25 mouse cellular contexts compared by ENCODE assay signal in the genomic region with DNA sequence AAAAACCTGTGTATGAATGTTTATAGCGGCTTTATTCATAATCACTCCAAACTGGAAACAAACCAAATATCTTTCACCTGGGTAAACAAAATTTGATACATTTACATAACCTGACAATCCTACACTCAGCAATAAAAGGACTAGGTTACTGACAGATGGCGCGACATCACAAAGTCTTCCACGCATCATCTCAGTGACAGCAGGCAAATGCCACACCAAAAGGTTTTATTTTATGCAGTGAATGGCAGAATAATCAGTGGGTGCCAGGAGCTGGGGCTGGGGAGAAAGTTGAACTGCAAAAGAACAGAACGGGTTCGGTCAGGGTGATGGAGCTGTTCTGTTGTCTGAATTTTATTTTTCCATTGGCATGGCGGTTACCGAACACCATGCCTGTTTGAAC. TPM values are rescaled to one million over a fixed set of nuclear protein-coding genes. Genes with fewer than 3 reads are reported as not detected.
A peak's percentile ranks its signal among the peaks of the same experiment; 100 is the strongest.
DNase-seq lines count a peak whose midpoint lies in the region; ATAC-seq and TF ChIP-seq lines count a peak whose summit lies in the region.
"Had no signal": no experiment of that assay in that cellular context is flagged by ENCODE, and none has a peak within 500 bp of the region (broad histone marks: within the 10 kb centered on the region; RNA-seq: fewer than 3 reads in every experiment).

No protein-coding gene starts in this region.

- H3K4me2 ChIP-seq in forebrain, embryonic 14.5 days (ENCODE audit: low read length): no peak overlapping the region
- H3K4me2 ChIP-seq in forebrain, embryonic 11.5 days (ENCODE audit: low read depth, low read length, severe bottlenecking): no peak overlapping the region
- H3K4me2 ChIP-seq in forebrain, embryonic 16.5 days (ENCODE audit: low read length): no peak overlapping the region
- H3K4me2 ChIP-seq: embryonic facial prominence, embryonic 15.5 days; heart, embryonic 11.5 days; heart, embryonic 15.5 days; hindbrain, embryonic 13.5 days had no signal

- no peaks in the 10 kb centered on the region for H3K27me3 ChIP-seq in forebrain, embryonic 14.5 days (replicated peaks; ENCODE audit: control insufficient read depth, insufficient read depth, low read length)
- no peaks in the 10 kb centered on the region for H3K27me3 ChIP-seq in forebrain, embryonic 11.5 days (ENCODE audit: control insufficient read depth, insufficient read depth, low read length)
- H3K27me3 ChIP-seq in forebrain, embryonic 16.5 days (replicated peaks; ENCODE audit: control insufficient read depth, insufficient read depth, low read length): no peaks in the 10 kb centered on the region
- no peaks in the 10 kb centered on the region for H3K27me3 ChIP-seq in heart, embryonic 10.5 days (ENCODE audit: insufficient read depth, poor library complexity, severe bottlenecking)
- H3K27me3 ChIP-seq: CH12.LX; embryonic facial prominence, embryonic 15.5 days; heart, embryonic 15.5 days; hindbrain, embryonic 13.5 days had no signal

- peak; percentile 63; the same call in 1 of the 2 replicates for ATAC-seq in forebrain, embryonic 14.5 days
- ATAC-seq in forebrain, embryonic 11.5 days (replicated peaks; ENCODE audit: low FRiP score): no peak
- peak; percentile 63; the same call in 1 of the 2 replicates for ATAC-seq in forebrain, embryonic 16.5 days
- ATAC-seq: activated CD4-positive, CD25-positive, alpha-beta regulatory T cell, adult 4 months; hindbrain, postnatal 0 days; Patski had no signal

- no peak overlapping the region for H3K4me3 ChIP-seq in forebrain, embryonic 14.5 days (ENCODE audit: low read depth, low read length)
- H3K4me3 ChIP-seq in forebrain, embryonic 11.5 days (ENCODE audit: low read depth, low read length): no peak overlapping the region
- no peak overlapping the region for H3K4me3 ChIP-seq in forebrain, embryonic 16.5 days (replicated peaks; ENCODE audit: low read length)
- no peak overlapping the region for H3K4me3 ChIP-seq in layer of hippocampus, adult 2 months
- no peak overlapping the region for H3K4me3 ChIP-seq in heart, embryonic 10.5 days
- H3K4me3 ChIP-seq: embryonic facial prominence, embryonic 15.5 days; erythroblast, embryonic 14.5 days; heart, embryonic 15.5 days; hindbrain, embryonic 13.5 days had no signal

- H3K9ac ChIP-seq in forebrain, embryonic 14.5 days (ENCODE audit: low read length): no peak overlapping the region
- H3K9ac ChIP-seq in forebrain, embryonic 11.5 days (ENCODE audit: low read length): no peak overlapping the region
- no peak overlapping the region for H3K9ac ChIP-seq in forebrain, embryonic 16.5 days (replicated peaks; ENCODE audit: low read depth, low read length)
- H3K9ac ChIP-seq: embryonic facial prominence, embryonic 15.5 days; heart, embryonic 15.5 days; hindbrain, embryonic 13.5 days had no signal

- H3K9me3 ChIP-seq in forebrain, embryonic 14.5 days (replicated peaks; ENCODE audit: control insufficient read depth, low read length): no peaks in the 10 kb centered on the region
- no peaks in the 10 kb centered on the region for H3K9me3 ChIP-seq in forebrain, embryonic 11.5 days (ENCODE audit: control insufficient read depth, low read length)
- no peaks in the 10 kb centered on the region for H3K9me3 ChIP-seq in forebrain, embryonic 16.5 days (ENCODE audit: control insufficient read depth, low read length)
- no peaks in the 10 kb centered on the region for H3K9me3 ChIP-seq in heart, embryonic 10.5 days
- H3K9me3 ChIP-seq: embryonic facial prominence, embryonic 15.5 days; heart, embryonic 15.5 days; hindbrain, embryonic 13.5 days had no signal

- H3K4me1 ChIP-seq in forebrain, embryonic 14.5 days (ENCODE audit: control insufficient read depth, insufficient read depth, low read length): no peaks in the 10 kb centered on the region
- H3K4me1 ChIP-seq in forebrain, embryonic 11.5 days (replicated peaks; ENCODE audit: control insufficient read depth, insufficient read depth, low read length): no peaks in the 10 kb centered on the region
- 0 out of 2 replicates have a peak, but pooled peaks cover 4% of the 10 kb centered on the region for H3K4me1 ChIP-seq in forebrain, embryonic 16.5 days (replicated peaks; ENCODE audit: control insufficient read depth, insufficient read depth, low read length)
- peaks cover 3% of the 10 kb centered on the region; the same call in 1 of the 2 replicates for H3K4me1 ChIP-seq in heart, embryonic 10.5 days
- H3K4me1 ChIP-seq: embryonic facial prominence, embryonic 15.5 days; hindbrain, embryonic 13.5 days had no signal

- no peak overlapping the region for H3K27ac ChIP-seq in forebrain, embryonic 14.5 days (ENCODE audit: low read depth, low read length)
- H3K27ac ChIP-seq in forebrain, embryonic 11.5 days (ENCODE audit: low read depth, low read length): no peak overlapping the region
- H3K27ac ChIP-seq in forebrain, embryonic 16.5 days (ENCODE audit: low read length): no peak overlapping the region
- peak overlapping the region; percentile 59 for H3K27ac ChIP-seq in layer of hippocampus, adult 2 months
- no peak overlapping the region for H3K27ac ChIP-seq in heart, embryonic 10.5 days
- H3K27ac ChIP-seq: embryonic facial prominence, embryonic 15.5 days; heart, embryonic 15.5 days; hindbrain, embryonic 13.5 days; hindbrain, postnatal 0 days had no signal

- 82% methylated on average over 8 of the region's 8 CpGs for WGBS in forebrain, embryonic 14.5 days
- WGBS in forebrain, embryonic 11.5 days: 94% methylated on average over 8 of the region's 8 CpGs
- 75% methylated on average over 8 of the region's 8 CpGs for WGBS in forebrain, embryonic 16.5 days
- WGBS in heart, embryonic 10.5 days: 91% methylated on average over 8 of the region's 8 CpGs

- no peaks in the 10 kb centered on the region for H3K36me3 ChIP-seq in forebrain, embryonic 14.5 days (ENCODE audit: control insufficient read depth, insufficient read depth, low read length)
- H3K36me3 ChIP-seq in forebrain, embryonic 11.5 days (ENCODE audit: control insufficient read depth, insufficient read depth, low read length): no peaks in the 10 kb centered on the region
- no peaks in the 10 kb centered on the region for H3K36me3 ChIP-seq in forebrain, embryonic 16.5 days (ENCODE audit: control insufficient read depth, insufficient read depth)
- H3K36me3 ChIP-seq in heart, embryonic 10.5 days: no peaks in the 10 kb centered on the region
- H3K36me3 ChIP-seq: embryonic facial prominence, embryonic 15.5 days; heart, embryonic 15.5 days; hindbrain, embryonic 13.5 days had no signal

- DNase-seq in forebrain, embryonic 14.5 days (ENCODE audit: low spot score): peak; percentile 51
- no peak for DNase-seq in forebrain, embryonic 11.5 days (ENCODE audit: low spot score)
- DNase-seq in layer of hippocampus, adult 2 months (ENCODE audit: low spot score in 2 of 2): peak; percentile 52 to 56
- DNase-seq in layer of hippocampus, postnatal 14 days (ENCODE audit: low spot score in 2 of 2): peak; percentile 27 to 67
- DNase-seq in heart, embryonic 10.5 days (ENCODE audit: low spot score): no peak
- DNase-seq in retina, postnatal 1 day: no peak
- no peak for DNase-seq in testis, postnatal 14 days (ENCODE audit: low spot score)
- DNase-seq: adrenal gland, postnatal 14 days; cerebellum, adult 18-20 months; cerebellum, postnatal 10 days; embryo, embryonic 11 days; gastrocnemius, postnatal 36 days; heart, adult 18-20 months; heart, postnatal 14 days; kidney, adult 18-20 months had no signal

- TF ChIP-seq CTCF in layer of hippocampus, adult 2 months (conservative IDR thresholded peaks at IDR 0.05): no peak

RNA-seq across cellular contexts. Expression of gene Tab2, which starts 31.5 kb away (rescaled TPM):
- polyA plus RNA-seq in forebrain, embryonic 14.5 days (2014; fragmentation: Nextera tagmentation; extraction: Ambion mirVana): 19.1 and 19.4 TPM in 2 replicates
- 24.6 and 24.9 TPM in 2 replicates for polyA plus RNA-seq in forebrain, embryonic 11.5 days (2014; fragmentation: Nextera tagmentation; extraction: Ambion mirVana)
- 14.9 and 15.8 TPM in 2 replicates for polyA plus RNA-seq in forebrain, embryonic 16.5 days (2015; fragmentation: Nextera tagmentation; extraction: Ambion mirVana)
- total RNA-seq in layer of hippocampus, adult 2 months (2021): 10 to 100 TPM; 57.3 to 58.0 TPM
- 10 to 100 TPM; 62.7 to 66.0 TPM for total RNA-seq in layer of hippocampus, postnatal 14 days (2021)
- 15.5 and 20.7 TPM in 2 replicates for polyA plus RNA-seq in heart, embryonic 10.5 days (2016; fragmentation: Nextera tagmentation; extraction: Ambion mirVana)

Comparison
In these comparisons a context has a peak if more than half of its experiments do, and no peak if none do; other contexts are left out.
1. DNase-seq: peak in forebrain, embryonic 14.5 days (single experiment), layer of hippocampus, adult 2 months (2 of 2) and layer of hippocampus, postnatal 14 days (2 of 2); none in forebrain, embryonic 11.5 days (single experiment), heart, embryonic 10.5 days (single experiment), retina, postnatal 1 day (single experiment) and testis, postnatal 14 days (single experiment).